Mouse (Mus musculus): ENCODE measurements around the gene Gjd3.

Gene Gjd3

GRCm38 (mm10) chr11:98949958-98950460 lies 32.8 kb downstream of the Gjd3 start:
- intact Hi-C loops (cut with DNase I): no loop called here

- intact Hi-C loops (cut with DNase I): no loop called here
Measured at GRCm38 (mm10) chr11:98949242-98949957, 33.4 kb downstream of the Gjd3 start.

GRCm38 (mm10) chr11:98947969-98948569 lies 34.7 kb downstream of the Gjd3 start:
- intact Hi-C loops (cut with DNase I): no loop called here

- intact Hi-C loops (cut with DNase I): no loop called here
Measured at GRCm38 (mm10) chr11:98945605-98945977, 37.2 kb downstream of the Gjd3 start.

GRCm38 (mm10) chr11:98944897-98945604 lies 37.8 kb downstream of the Gjd3 start:
- intact Hi-C loops (cut with DNase I): no loop called here

- intact Hi-C loops (cut with DNase I): no loop called here
Measured at GRCm38 (mm10) chr11:98943741-98944461, 38.9 kb downstream of the Gjd3 start.

GRCm38 (mm10) chr11:98942923-98943641 lies 39.7 kb downstream of the Gjd3 start:
- intact Hi-C loops (cut with DNase I): no loop called here

GRCm38 (mm10) chr11:98942555-98942922 lies 40.3 kb downstream of the Gjd3 start:
- intact Hi-C loops (cut with DNase I): no loop called here

GRCm38 (mm10) chr11:98941826-98942550 lies 40.8 kb downstream of the Gjd3 start:
- intact Hi-C loops (cut with DNase I): no loop called here

GRCm38 (mm10) chr11:98941341-98941825 lies 41.4 kb downstream of the Gjd3 start:
- intact Hi-C loops (cut with DNase I): no loop called here

- intact Hi-C loops (cut with DNase I): no loop called here
Measured at GRCm38 (mm10) chr11:98940776-98941175, 42.0 kb downstream of the Gjd3 start.

- intact Hi-C loops (cut with DNase I): no loop called here
Measured at GRCm38 (mm10) chr11:98939953-98940641, 42.7 kb downstream of the Gjd3 start.

- intact Hi-C loops (cut with DNase I): no loop called here
Measured at GRCm38 (mm10) chr11:98939084-98939952, 43.5 kb downstream of the Gjd3 start.

GRCm38 (mm10) chr11:98938701-98939083 lies 44.1 kb downstream of the Gjd3 start:
- intact Hi-C loops (cut with DNase I): no loop called here

GRCm38 (mm10) chr11:98937914-98938694 lies 44.7 kb downstream of the Gjd3 start:
- intact Hi-C loops (cut with DNase I): no loop called here

GRCm38 (mm10) chr11:98937410-98937913 lies 45.4 kb downstream of the Gjd3 start:
- intact Hi-C loops (cut with DNase I): no loop called here

- intact Hi-C loops (cut with DNase I): no loop called here
Measured at GRCm38 (mm10) chr11:98936606-98937409, 46.0 kb downstream of the Gjd3 start.

All from adrenal gland (tissue).